Mouse (Mus musculus) hindbrain, embryonic 11.5 days (tissue): ENCODE measurements around the gene Sun2. TPM values are rescaled to one million over a fixed set of nuclear protein-coding genes. Genes with fewer than 3 reads are reported as not detected.

Source experiments
- ATAC-seq: fragments of 200-750 bp; cut with Nextera tagmentation; 2 replicates; pipeline ENCODE4 v1.8.0; 2017; ENCODE audit warnings: mild to moderate bottlenecking, moderate TSS enrichment, moderate library complexity; ENCODE audit not compliant: low FRiP score
- DNase-seq: peaks from one replicate; pipeline ENCODE4 v3.0.0-alpha.2; 2015; ENCODE audit warnings: low spot score
- H3K27ac ChIP-seq: fragments of 300-500 bp; sonication (generic); 2 replicates; pipeline ENCODE4 v1.5.1; 2014; ENCODE audit warnings: mild to moderate bottlenecking, low read depth, low read length
- H3K27me3 ChIP-seq: fragments of 300-500 bp; sonication (generic); 2 replicates; pipeline ENCODE4 v1.6.1; 2014; ENCODE audit warnings: mild to moderate bottlenecking, low read length, moderate library complexity, mixed read lengths; ENCODE audit not compliant: control insufficient read depth, insufficient read depth
- H3K36me3 ChIP-seq: fragments of 300-500 bp; sonication (generic); 2 replicates; pipeline ENCODE4 v1.6.1; 2014; ENCODE audit warnings: mild to moderate bottlenecking, low read length, moderate library complexity, mixed read lengths; ENCODE audit not compliant: control insufficient read depth, insufficient read depth
- H3K4me1 ChIP-seq: fragments of 300-500 bp; sonication (generic); replicated peaks from 2 replicates; pipeline ENCODE4 v1.6.1; 2014; ENCODE audit warnings: low read length, mixed read lengths; ENCODE audit not compliant: control insufficient read depth, insufficient read depth
- H3K4me2 ChIP-seq: fragments of 300-500 bp; sonication (generic); replicated peaks from 2 replicates; pipeline ENCODE4 v1.6.1; 2014; ENCODE audit warnings: mild to moderate bottlenecking, low read depth, low read length
- H3K4me3 ChIP-seq: fragments of 300-500 bp; sonication (generic); 2 replicates; pipeline ENCODE4 v1.5.1; 2014; ENCODE audit warnings: low read depth, low read length
- H3K9ac ChIP-seq: fragments of 300-500 bp; sonication (generic); 2 replicates; pipeline ENCODE4 v1.6.1; 2014; ENCODE audit warnings: low read depth, low read length
- H3K9me3 ChIP-seq: fragments of 300-500 bp; sonication (generic); 2 replicates; pipeline ENCODE4 v1.6.1; 2016; ENCODE audit warnings: low read length; ENCODE audit not compliant: control insufficient read depth
- WGBS: fragments of 180-500 bp; shearing (Covaris S2); extraction: QIAGEN DNeasy Blood & Tissue Kit; methylation state at CpG from one replicate; pipeline ENCODE4 v1.1.7; 2014; 5-methylcytosine and 5-hydroxymethylcytosine counted together
- polyA plus RNA-seq: library from polyadenylated mRNA; unstranded; fragments of >200 nt; fragmentation: Nextera tagmentation; extraction: Ambion mirVana; gene quantifications from 2 replicates; pipeline ENCODE4 v1.2.1, GENCODE M21; 2014

Sun2 gene
- polyA plus RNA-seq, 1 experiment from 2014 or later = 9.5 TPM

- Histone ChIP-seq H3K36me3 (no peaks in the 10 kb centered on the region), H3K4me3 (no peak overlapping the region), H3K27me3 (no peaks in the 10 kb centered on the region), H3K4me1 (peaks cover 12% of the 10 kb centered on the region; the same call in 1 of the 2 replicates), H3K4me2 (no peak overlapping the region; the same call in 1 of the 2 replicates), H3K27ac (no peak overlapping the region), H3K9me3 (no peaks in the 10 kb centered on the region), H3K9ac (peak overlapping the region; percentile 9; the same call in 1 of the 2 replicates)
- DNase-seq (no peak), ATAC-seq (no peak)
- WGBS = 88% methylated on average over 6 of the region's 6 CpGs
Measured at GRCm38 (mm10) chr15:79684616-79685015, 57.7 kb downstream of the Sun2 start.

GRCm38 (mm10) chr15:79683707-79684465 is 58.5 kb downstream of the Sun2 start:
- Histone ChIP-seq H3K27ac (no peak overlapping the region), H3K4me1 (peaks cover 12% of the 10 kb centered on the region; the same call in 1 of the 2 replicates), H3K9ac (no peak overlapping the region), H3K27me3 (no peaks in the 10 kb centered on the region), H3K4me3 (no peak overlapping the region), H3K36me3 (no peaks in the 10 kb centered on the region), H3K4me2 (peak overlapping the region; percentile 9; the same call in 1 of the 2 replicates), H3K9me3 (no peaks in the 10 kb centered on the region)
- 82% methylated on average over 19 of the region's 19 CpGs for WGBS
- ATAC-seq = no peak
- DNase-seq = no peak

DNA sequence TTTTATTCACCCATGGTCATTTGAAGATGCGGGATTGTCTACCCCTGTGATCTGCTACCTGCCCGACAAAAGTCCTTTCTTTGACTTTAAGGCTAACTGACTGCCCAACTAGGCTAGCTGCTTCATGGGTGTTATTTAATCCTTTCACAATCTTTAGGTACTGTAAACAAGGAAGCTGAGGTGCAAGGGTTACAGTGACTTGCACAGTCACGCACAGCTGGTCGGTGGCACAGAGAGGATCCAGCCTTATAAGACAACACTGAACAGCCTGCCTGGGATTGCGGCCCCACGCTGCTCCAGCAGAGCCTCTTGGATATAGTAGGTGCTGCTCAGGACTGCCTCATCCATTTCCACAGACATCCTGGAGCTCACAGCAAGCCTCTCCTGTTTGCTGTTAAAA is 59.2 kb downstream of the Sun2 start:
- Histone ChIP-seq H3K4me1 (peaks cover 12% of the 10 kb centered on the region; the same call in 1 of the 2 replicates), H3K9me3 (no peaks in the 10 kb centered on the region), H3K4me2 (no peak overlapping the region), H3K9ac (no peak overlapping the region), H3K27ac (no peak overlapping the region), H3K4me3 (no peak overlapping the region), H3K36me3 (no peaks in the 10 kb centered on the region), H3K27me3 (no peaks in the 10 kb centered on the region)
- no peak for ATAC-seq
- no peak for DNase-seq
- WGBS = 91% methylated on average over 6 of the region's 6 CpGs

DNA sequence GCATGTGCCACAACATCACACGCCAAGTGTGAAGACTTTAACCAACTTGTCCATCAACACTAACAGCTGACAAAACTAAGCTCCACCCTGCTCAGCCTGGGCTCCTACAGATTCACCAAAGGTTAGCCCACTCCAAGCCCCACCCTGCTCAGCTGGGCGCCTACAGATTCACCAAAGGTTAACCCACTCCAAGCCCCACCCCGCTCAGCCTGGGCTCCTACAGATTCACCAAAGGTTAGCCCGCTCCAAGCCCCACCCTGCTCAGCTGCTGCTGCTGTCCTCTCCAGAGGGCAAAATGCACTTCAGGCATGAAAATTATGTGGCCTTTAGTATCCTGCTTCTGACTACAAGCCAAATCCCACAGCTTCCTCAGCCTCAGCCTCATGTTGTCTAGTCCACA is 60.4 kb downstream of the Sun2 start:
- no peaks in the 10 kb centered on the region for H3K9me3 ChIP-seq
- no peaks in the 10 kb centered on the region for H3K36me3 ChIP-seq
- no peak overlapping the region for H3K4me2 ChIP-seq
- H3K4me3 ChIP-seq = no peak overlapping the region
- 84% methylated on average over 4 of the region's 4 CpGs for WGBS
- no peak for ATAC-seq
- H3K9ac ChIP-seq = no peak overlapping the region
- no peak for DNase-seq
- H3K27me3 ChIP-seq = no peaks in the 10 kb centered on the region
- peaks cover 12% of the 10 kb centered on the region; the same call in 1 of the 2 replicates for H3K4me1 ChIP-seq
- H3K27ac ChIP-seq = no peak overlapping the region

DNA sequence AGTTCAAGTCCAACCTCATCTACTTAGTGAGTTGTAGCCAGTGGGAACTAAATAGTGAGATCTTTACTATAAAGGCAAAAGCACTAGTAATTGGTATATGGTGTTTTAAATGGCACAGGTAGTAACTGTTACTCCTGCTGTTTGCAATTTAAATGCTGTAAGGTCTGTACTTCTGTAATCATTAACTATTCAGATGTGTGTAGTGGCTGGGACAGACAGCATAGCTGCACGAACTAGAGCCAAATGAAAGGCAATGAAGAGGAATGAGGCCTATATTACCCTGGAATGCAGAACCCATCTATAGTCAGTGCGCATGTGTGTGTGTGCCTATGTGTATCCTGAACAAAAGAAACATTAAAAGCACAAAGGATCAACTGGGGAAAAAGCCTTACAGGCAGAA is 64.4 kb downstream of the Sun2 start:
- WGBS = 84% methylated on average over 2 of the region's 2 CpGs
- H3K27me3 ChIP-seq = no peaks in the 10 kb centered on the region
- no peak overlapping the region for H3K9ac ChIP-seq
- no peak overlapping the region for H3K4me2 ChIP-seq
- no peaks in the 10 kb centered on the region for H3K4me1 ChIP-seq
- H3K27ac ChIP-seq = no peak overlapping the region
- H3K9me3 ChIP-seq = no peaks in the 10 kb centered on the region
- H3K36me3 ChIP-seq = peaks cover 5% of the 10 kb centered on the region; the same call in 1 of the 2 replicates
- no peak overlapping the region for H3K4me3 ChIP-seq
- ATAC-seq = no peak
- DNase-seq = no peak

Other genes with a start within 250 kb of the Sun2 start
- not detected in 2 replicates for gene Kcnj4, start 237.3 kb downstream of the Sun2 start, polyA plus RNA-seq
- gene Kdelr3, start 226.1 kb downstream of the Sun2 start, polyA plus RNA-seq = 15.8 and 18.3 TPM in 2 replicates
- gene Ddx17, start 195.8 kb downstream of the Sun2 start, polyA plus RNA-seq = 87.6 and 116 TPM in 2 replicates
- gene Dmc1, start 137.4 kb downstream of the Sun2 start, polyA plus RNA-seq = 1.2 and 1.5 TPM in 2 replicates
- 3.7 and 6.0 TPM in 2 replicates for gene Fam227a, start 83.6 kb downstream of the Sun2 start, polyA plus RNA-seq
- gene Cby1, start 83.3 kb downstream of the Sun2 start, polyA plus RNA-seq = 74.6 and 76.1 TPM in 2 replicates
- gene Tomm22, start 71.7 kb downstream of the Sun2 start, polyA plus RNA-seq = 337 and 338 TPM in 2 replicates
- gene Josd1, start 54.6 kb downstream of the Sun2 start, polyA plus RNA-seq = 12.2 and 14.7 TPM in 2 replicates
- 28.1 and 33.9 TPM in 2 replicates for gene Gtpbp1, start 51.7 kb downstream of the Sun2 start, polyA plus RNA-seq
- gene Dnal4, start 35.3 kb upstream of the Sun2 start, polyA plus RNA-seq = 61.8 and 71.9 TPM in 2 replicates
- 1.5 and 1.7 TPM in 2 replicates for gene Nptxr, start 62.2 kb upstream of the Sun2 start, polyA plus RNA-seq
- 0.26 TPM in 1 of 2 replicates, not detected in the other for gene Npcd, start 91.7 kb upstream of the Sun2 start, polyA plus RNA-seq
- gene Cbx6, start 92.2 kb upstream of the Sun2 start, polyA plus RNA-seq = 10.8 and 14.4 TPM in 2 replicates
- 6.0 and 9.3 TPM in 2 replicates for gene Apobec3, start 149.1 kb upstream of the Sun2 start, polyA plus RNA-seq
- 1.7 and 2.2 TPM in 2 replicates for gene Cbx7, start 228.6 kb upstream of the Sun2 start, polyA plus RNA-seq